Mouse (Mus musculus): ENCODE measurements around the gene 4930503B20Rik. TPM values are rescaled to one million over a fixed set of nuclear protein-coding genes. Genes with fewer than 3 reads are reported as not detected.

The 4930503B20Rik gene
- total and polyA plus RNA-seq, 2 experiments from 2014 or later = 0.12 TPM; not detected in 1

- Histone ChIP-seq H3K27me3 (ENCODE audit: insufficient read depth, low read length) (no peaks in the 10 kb centered on the region), H3K4me3 (ENCODE audit: low read depth, low read length) (no peak overlapping the region), H3K4me2 (ENCODE audit: low read depth) (no peak overlapping the region), H3K9me3 (ENCODE audit: low read length) (no peaks in the 10 kb centered on the region), H3K36me3 (ENCODE audit: insufficient read depth) (no peaks in the 10 kb centered on the region), H3K4me1 (ENCODE audit: insufficient read depth) (no peaks in the 10 kb centered on the region), H3K9ac (no peak overlapping the region), H3K27ac (ENCODE audit: low read depth, low read length) (no peak overlapping the region)
- no peak for TF ChIP-seq CTCF (IDR thresholded peaks at IDR 0.05; ENCODE audit: low read depth)
- no peak for DNase-seq
- ATAC-seq = no peak
- 70% methylated on average over 2 of the region's 2 CpGs for WGBS
These were observed 20.0 kb upstream of the 4930503B20Rik start for GRCm38 (mm10) chr3:146671121-146671520.

GRCm38 (mm10) chr3:146661907-146662306 lies 10.8 kb upstream of the 4930503B20Rik start:
- Histone ChIP-seq H3K27me3 (ENCODE audit: insufficient read depth, low read length) (no peaks in the 10 kb centered on the region), H3K9ac (no peak overlapping the region), H3K36me3 (ENCODE audit: insufficient read depth) (no peaks in the 10 kb centered on the region), H3K4me3 (ENCODE audit: low read depth, low read length) (no peak overlapping the region), H3K9me3 (ENCODE audit: low read length) (no peaks in the 10 kb centered on the region), H3K4me1 (ENCODE audit: insufficient read depth) (no peaks in the 10 kb centered on the region), H3K4me2 (ENCODE audit: low read depth) (no peak overlapping the region), H3K27ac (ENCODE audit: low read depth, low read length) (no peak overlapping the region)
- DNase-seq = no peak
- ATAC-seq = no peak
- 76% methylated on average over 7 of the region's 7 CpGs for WGBS
- TF ChIP-seq CTCF (IDR thresholded peaks at IDR 0.05; ENCODE audit: low read depth) = no peak

- Histone ChIP-seq H3K36me3 (ENCODE audit: insufficient read depth) (no peaks in the 10 kb centered on the region), H3K27ac (ENCODE audit: low read depth, low read length) (no peak overlapping the region), H3K9me3 (ENCODE audit: low read length) (no peaks in the 10 kb centered on the region), H3K27me3 (ENCODE audit: insufficient read depth, low read length) (no peaks in the 10 kb centered on the region), H3K4me2 (ENCODE audit: low read depth) (no peak overlapping the region), H3K4me1 (ENCODE audit: insufficient read depth) (no peaks in the 10 kb centered on the region), H3K9ac (no peak overlapping the region), H3K4me3 (ENCODE audit: low read depth, low read length) (no peak overlapping the region)
- ATAC-seq (no peak), DNase-seq (peak; percentile 43)
- no peak for TF ChIP-seq CTCF (IDR thresholded peaks at IDR 0.05; ENCODE audit: low read depth)
- 65% methylated on average over 6 of the region's 6 CpGs for WGBS
These were observed 9.9 kb upstream of the 4930503B20Rik start for GRCm38 (mm10) chr3:146661001-146661400.

GRCm38 (mm10) chr3:146659321-146659720 lies 8.2 kb upstream of the 4930503B20Rik start:
- Histone ChIP-seq H3K4me3 (ENCODE audit: low read depth, low read length) (no peak overlapping the region), H3K27ac (ENCODE audit: low read depth, low read length) (no peak overlapping the region), H3K27me3 (ENCODE audit: insufficient read depth, low read length) (no peaks in the 10 kb centered on the region), H3K4me1 (ENCODE audit: insufficient read depth) (no peaks in the 10 kb centered on the region), H3K9me3 (ENCODE audit: low read length) (no peaks in the 10 kb centered on the region), H3K9ac (no peak overlapping the region), H3K4me2 (ENCODE audit: low read depth) (no peak overlapping the region), H3K36me3 (ENCODE audit: insufficient read depth) (no peaks in the 10 kb centered on the region)
- no peak for TF ChIP-seq CTCF (IDR thresholded peaks at IDR 0.05; ENCODE audit: low read depth)
- 61% methylated on average over 5 of the region's 5 CpGs for WGBS
- ATAC-seq (no peak), DNase-seq (no peak)

GRCm38 (mm10) chr3:146658061-146658639 lies 7.0 kb upstream of the 4930503B20Rik start:
- no peak overlapping the region for H3K4me2 ChIP-seq (ENCODE audit: low read depth)
- no peaks in the 10 kb centered on the region for H3K4me1 ChIP-seq (ENCODE audit: insufficient read depth)
- H3K27me3 ChIP-seq (ENCODE audit: insufficient read depth, low read length) = no peaks in the 10 kb centered on the region
- DNase-seq (no peak), ATAC-seq (no peak)
- no peak overlapping the region for H3K9ac ChIP-seq
- no peaks in the 10 kb centered on the region for H3K36me3 ChIP-seq (ENCODE audit: insufficient read depth)
- H3K4me3 ChIP-seq (ENCODE audit: low read depth, low read length) = no peak overlapping the region
- no peak for TF ChIP-seq CTCF (IDR thresholded peaks at IDR 0.05; ENCODE audit: low read depth)
- 100% methylated on average over 1 of the region's 1 CpGs for WGBS
- no peaks in the 10 kb centered on the region for H3K9me3 ChIP-seq (ENCODE audit: low read length)
- H3K27ac ChIP-seq (ENCODE audit: low read depth, low read length) = no peak overlapping the region

GRCm38 (mm10) chr3:146657433-146657832 lies 6.3 kb upstream of the 4930503B20Rik start:
- no peak for ATAC-seq
- no peak for TF ChIP-seq CTCF (IDR thresholded peaks at IDR 0.05; ENCODE audit: low read depth)

GRCm38 (mm10) chr3:146655111-146655577 lies 4.0 kb upstream of the 4930503B20Rik start:
- WGBS = 69% methylated on average over 2 of the region's 2 CpGs
- H3K36me3 ChIP-seq (ENCODE audit: insufficient read depth) = no peaks in the 10 kb centered on the region
- H3K4me1 ChIP-seq (ENCODE audit: insufficient read depth) = no peaks in the 10 kb centered on the region
- no peak for ATAC-seq
- H3K9me3 ChIP-seq (ENCODE audit: low read length) = no peaks in the 10 kb centered on the region
- no peak overlapping the region for H3K4me3 ChIP-seq (ENCODE audit: low read depth, low read length)
- no peak for TF ChIP-seq CTCF (IDR thresholded peaks at IDR 0.05; ENCODE audit: low read depth)
- H3K9ac ChIP-seq = no peak overlapping the region
- no peaks in the 10 kb centered on the region for H3K27me3 ChIP-seq (ENCODE audit: insufficient read depth, low read length)
- H3K4me2 ChIP-seq (ENCODE audit: low read depth) = no peak overlapping the region
- no peak overlapping the region for H3K27ac ChIP-seq (ENCODE audit: low read depth, low read length)
- no peak for DNase-seq

More at GRCm38 (mm10) chr3:146657433-146657832, 6.3 kb upstream of the 4930503B20Rik start:
- H3K36me3 ChIP-seq (ENCODE audit: insufficient read depth) = no peaks in the 10 kb centered on the region
- no peak overlapping the region for H3K27ac ChIP-seq (ENCODE audit: low read depth, low read length)
- H3K4me1 ChIP-seq (ENCODE audit: insufficient read depth) = no peaks in the 10 kb centered on the region
- no peak overlapping the region for H3K4me2 ChIP-seq (ENCODE audit: low read depth)
- H3K27me3 ChIP-seq (ENCODE audit: insufficient read depth, low read length) = no peaks in the 10 kb centered on the region
- DNase-seq = no peak
- WGBS = 89% methylated on average over 5 of the region's 5 CpGs
- H3K9ac ChIP-seq = no peak overlapping the region
- H3K4me3 ChIP-seq (ENCODE audit: low read depth, low read length) = no peak overlapping the region
- no peaks in the 10 kb centered on the region for H3K9me3 ChIP-seq (ENCODE audit: low read length)

Measured in forebrain, postnatal 0 days (tissue).